17 mouse cellular contexts compared by ENCODE assay signal in genomic region chr17:65484654-65485053, GRCm38 (mm10). TPM values are rescaled to one million over a fixed set of nuclear protein-coding genes. Genes with fewer than 3 reads are reported as not detected.
"Had no signal": no experiment of that assay in that cellular context is flagged by ENCODE, and none has a peak within 500 bp of the region (broad histone marks: within the 10 kb centered on the region; RNA-seq: fewer than 3 reads in every experiment).

No protein-coding gene starts in this region.

- ATAC-seq: inflammation-experienced regulatory T-cells, adult 6 months; midbrain, embryonic 13.5 days had no signal

- H3K4me1 ChIP-seq: midbrain, embryonic 13.5 days; stomach, embryonic 15.5 days had no signal

- H3K4me2 ChIP-seq: midbrain, embryonic 13.5 days; stomach, embryonic 15.5 days had no signal

- H3K9me3 ChIP-seq: midbrain, embryonic 13.5 days; stomach, embryonic 15.5 days had no signal

- H3K4me3 ChIP-seq: left cerebral cortex, adult 2 months; midbrain, embryonic 13.5 days; stomach, embryonic 15.5 days had no signal

- H3K36me3 ChIP-seq: midbrain, embryonic 13.5 days; stomach, embryonic 15.5 days had no signal

- DNase-seq: kidney, adult 9 months; kidney, postnatal 14 days; lung, adult 18-20 months; lung, postnatal 36 days; retina, postnatal 1 day; right cerebral cortex, postnatal 4 days; thymus, adult 2 months; thymus, postnatal 25 days had no signal

- H3K9ac ChIP-seq: liver, embryonic 14.5 days; midbrain, embryonic 13.5 days; stomach, embryonic 15.5 days had no signal

- H3K27ac ChIP-seq: left cerebral cortex, adult 2 months; liver, embryonic 14.5 days; midbrain, embryonic 13.5 days; stomach, embryonic 15.5 days had no signal

- H3K27me3 ChIP-seq: midbrain, embryonic 13.5 days; stomach, embryonic 15.5 days had no signal

RNA-seq across cellular contexts. Expression of gene Tmem232, which starts 55.9 kb away (rescaled TPM):
- polyA plus RNA-seq: inflammation-experienced regulatory T-cells, adult 6 months; large intestine, adult 2 months; liver, adult 2 months; liver, embryonic 14.5 days; neural tube, embryonic 11.5 days; spleen, adult 2 months; thymus, adult 2 months had no signal
